ENCODE assay signal across 8 mouse cellular contexts in genomic region chr9:62455210-62455969, GRCm38 (mm10).
DNase-seq lines count a peak whose midpoint lies in the region; ATAC-seq and TF ChIP-seq lines count a peak whose summit lies in the region.

No protein-coding gene starts in this region.

- TF ChIP-seq POLR2A in liver, adult 2 months (IDR thresholded peaks at IDR 0.05; ENCODE audit: extremely low read depth, insufficient read depth, low read length), result no peak

- H3K9ac ChIP-seq in liver, adult 2 months (ENCODE audit: low read depth, low read length), result no peak overlapping the region
- H3K9ac ChIP-seq in forebrain, embryonic 13.5 days, result no peak overlapping the region
- H3K9ac ChIP-seq in kidney, embryonic 15.5 days, result no peak overlapping the region
- no peak overlapping the region for H3K9ac ChIP-seq in neural tube, embryonic 14.5 days (replicated peaks; ENCODE audit: low read depth, low read length)

- peak overlapping the region; percentile 64 for H3K27ac ChIP-seq in liver, adult 2 months (replicated peaks; ENCODE audit: insufficient read depth, low read depth, low read length)
- peak overlapping the region; percentile 77 for H3K27ac ChIP-seq in forebrain, embryonic 13.5 days
- H3K27ac ChIP-seq in kidney, embryonic 15.5 days, result peak overlapping the region; percentile 74
- H3K27ac ChIP-seq in neural tube, embryonic 14.5 days (ENCODE audit: low read depth, low read length), result 0 out of 2 replicates have a peak overlapping the region, but pooled peaks have one; percentile 7

- no peaks in the 10 kb centered on the region for H3K27me3 ChIP-seq in liver, adult 2 months (ENCODE audit: control insufficient read depth, insufficient read depth, low read length)
- no peaks in the 10 kb centered on the region for H3K27me3 ChIP-seq in forebrain, embryonic 13.5 days
- H3K27me3 ChIP-seq in kidney, embryonic 15.5 days, result no peaks in the 10 kb centered on the region
- no peaks in the 10 kb centered on the region for H3K27me3 ChIP-seq in neural tube, embryonic 14.5 days (ENCODE audit: control insufficient read depth, insufficient read depth, low read length)

- WGBS in liver, adult 2 months, result 55% methylated on average over 8 of the region's 8 CpGs
- 82% methylated on average over 8 of the region's 8 CpGs for WGBS in forebrain, embryonic 13.5 days
- 62% methylated on average over 8 of the region's 8 CpGs for WGBS in kidney, embryonic 15.5 days
- 77% methylated on average over 8 of the region's 8 CpGs for WGBS in neural tube, embryonic 14.5 days

- TF ChIP-seq CTCF in liver, adult 2 months (IDR thresholded peaks at IDR 0.05; ENCODE audit: low read depth, low read length), result no peak

- no peaks in the 10 kb centered on the region for H3K79me2 ChIP-seq in liver, adult 2 months (ENCODE audit: control insufficient read depth, insufficient read depth, low read length)

- peak; percentile 9 for DNase-seq in liver, adult 2 months (ENCODE audit: extremely low read depth, low read depth, low spot score)
- no peak for DNase-seq in liver
- no peak for DNase-seq in thymus, adult 18-20 months
- no peak for DNase-seq in frontal cortex, postnatal 10 days (ENCODE audit: low spot score in 2 of 2)
- no peak for DNase-seq in layer of hippocampus, postnatal 10 days (ENCODE audit: low spot score in 2 of 2)

- no peak overlapping the region for H3K4me3 ChIP-seq in liver, adult 2 months (ENCODE audit: insufficient read depth, low read depth, low read length)
- no peak overlapping the region for H3K4me3 ChIP-seq in forebrain, embryonic 13.5 days
- no peak overlapping the region for H3K4me3 ChIP-seq in kidney, embryonic 15.5 days (replicated peaks)
- H3K4me3 ChIP-seq in neural tube, embryonic 14.5 days (ENCODE audit: low read depth, low read length), result no peak overlapping the region

- H3K9me3 ChIP-seq in forebrain, embryonic 13.5 days (replicated peaks), result no peaks in the 10 kb centered on the region
- no peaks in the 10 kb centered on the region for H3K9me3 ChIP-seq in kidney, embryonic 15.5 days (replicated peaks)
- no peaks in the 10 kb centered on the region for H3K9me3 ChIP-seq in neural tube, embryonic 14.5 days (ENCODE audit: control insufficient read depth, low read length)

- peaks cover 10% of the 10 kb centered on the region for H3K4me1 ChIP-seq in liver, adult 2 months (ENCODE audit: control insufficient read depth, insufficient read depth, low read length)
- peaks cover 19% of the 10 kb centered on the region for H3K4me1 ChIP-seq in forebrain, embryonic 13.5 days
- H3K4me1 ChIP-seq in kidney, embryonic 15.5 days, result peaks cover 28% of the 10 kb centered on the region
- H3K4me1 ChIP-seq in neural tube, embryonic 14.5 days (ENCODE audit: control insufficient read depth, insufficient read depth, low read length), result peaks cover 13% of the 10 kb centered on the region; the same call in 1 of the 2 replicates

- ATAC-seq in forebrain, embryonic 13.5 days, result no peak
- no peak for ATAC-seq in kidney, embryonic 15.5 days (replicated peaks; ENCODE audit: low FRiP score)
- no peak for ATAC-seq in neural tube, embryonic 14.5 days (ENCODE audit: low read depth)

- H3K36me3 ChIP-seq in liver, adult 2 months (ENCODE audit: control insufficient read depth, insufficient read depth, low read length), result no peaks in the 10 kb centered on the region
- peaks cover 32% of the 10 kb centered on the region for H3K36me3 ChIP-seq in forebrain, embryonic 13.5 days (ENCODE audit: poor library complexity, severe bottlenecking)
- peaks cover 4% of the 10 kb centered on the region; the same call in 1 of the 2 replicates for H3K36me3 ChIP-seq in kidney, embryonic 15.5 days
- H3K36me3 ChIP-seq in neural tube, embryonic 14.5 days (ENCODE audit: control insufficient read depth, insufficient read depth, low read length), result no peaks in the 10 kb centered on the region

- peak overlapping the region; percentile 21; the same call in 1 of the 2 replicates for H3K4me2 ChIP-seq in forebrain, embryonic 13.5 days
- H3K4me2 ChIP-seq in kidney, embryonic 15.5 days, result no peak overlapping the region
- H3K4me2 ChIP-seq in neural tube, embryonic 14.5 days (ENCODE audit: low read depth, low read length), result no peak overlapping the region

Comparison
In these comparisons a context has a peak if more than half of its experiments do, and no peak if none do; other contexts are left out.
1. H3K27ac ChIP-seq: peak in every context shown above with its lines; median percentile 77 in forebrain, embryonic 13.5 days; 74 in kidney, embryonic 15.5 days; 64 in liver, adult 2 months; 7 in neural tube, embryonic 14.5 days.